Mouse (Mus musculus) kidney, adult 2 months (tissue): ENCODE data around the gene Ccn2.

Experiments used
- CTCF ChIP-seq: fragments of 200-500 bp; conservative IDR thresholded peaks from 2 replicates; pipeline ENCODE4 v1.5.1; 2011; ENCODE audit warnings: low read depth, mild to moderate bottlenecking, control low read depth, low read length, moderate library complexity, mixed read lengths; ENCODE audit not compliant: insufficient read depth, insufficient read length
- POLR2A ChIP-seq: fragments of 200-500 bp; IDR thresholded peaks from one replicate; pipeline ENCODE4 v1.6.1; 2011; ENCODE audit warnings: low read depth, low read length, control low read depth

GRCm38 (mm10) chr10:24630469-24631081, 35.3 kb downstream of the Ccn2 start:
- peak; percentile 78 for TF ChIP-seq CTCF
- no peak for TF ChIP-seq POLR2A
